Mouse (Mus musculus) neural tube, embryonic 10.5 days (tissue): Measurements from ENCODE around the gene Smad1.
A peak's percentile ranks its signal among the peaks of the same experiment; 100 is the strongest.
"Not testable (repeated sequence)": the region's sequence is repeated elsewhere in the genome, so short reads cannot be mapped to it uniquely, and the experiment has no call there.

Experiments used
- DNase-seq: peaks from one replicate; pipeline ENCODE4 v3.0.0-alpha.2; 2017; ENCODE audit warnings: low spot score; ENCODE audit errors: extremely low spot score

Smad1 gene

DNA sequence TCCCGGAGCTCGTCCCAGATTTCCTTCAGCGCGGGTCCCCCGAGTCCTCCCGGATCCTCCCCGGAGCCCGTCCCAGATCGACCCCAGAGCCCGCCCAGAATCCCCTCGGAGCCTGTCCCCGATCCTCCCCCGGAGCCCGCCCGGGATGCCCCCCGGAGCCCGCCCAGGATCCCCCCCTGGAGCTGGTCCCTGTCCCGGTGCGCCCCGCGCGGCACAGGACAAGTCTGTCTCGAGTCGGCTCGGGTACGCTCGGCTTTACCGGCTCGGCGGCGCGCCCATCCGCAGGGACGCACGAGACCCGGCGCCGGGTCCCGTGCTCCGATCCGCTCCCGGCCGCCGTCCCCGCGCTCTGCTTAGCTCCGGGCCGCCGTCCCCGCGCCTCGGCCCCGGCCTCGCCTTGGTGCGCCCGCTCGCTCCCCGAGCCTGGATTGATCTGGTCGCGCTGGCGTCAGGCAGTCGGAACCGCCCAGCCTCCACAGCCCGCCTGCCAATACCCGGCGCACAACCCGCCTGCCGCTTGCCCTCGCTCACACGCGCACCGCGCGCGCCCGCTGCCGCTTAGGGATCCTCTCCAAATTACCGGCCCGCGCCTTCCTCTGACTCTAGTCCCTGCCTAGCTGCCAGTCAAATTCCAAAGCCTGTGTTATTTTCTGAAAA lies at the start of gene Smad1:
Gene Smad1, minus strand, starts transcription at position 525 of the 657 bp plus-strand sequence.
- peak; percentile 96 for DNase-seq

GRCm38 (mm10) chr8:79447260-79447853 lies 48.0 kb upstream of the Smad1 start:
- no peak for DNase-seq

- DNase-seq = no peak
These were observed 44.3 kb upstream of the Smad1 start for GRCm38 (mm10) chr8:79443460-79444098.

DNA sequence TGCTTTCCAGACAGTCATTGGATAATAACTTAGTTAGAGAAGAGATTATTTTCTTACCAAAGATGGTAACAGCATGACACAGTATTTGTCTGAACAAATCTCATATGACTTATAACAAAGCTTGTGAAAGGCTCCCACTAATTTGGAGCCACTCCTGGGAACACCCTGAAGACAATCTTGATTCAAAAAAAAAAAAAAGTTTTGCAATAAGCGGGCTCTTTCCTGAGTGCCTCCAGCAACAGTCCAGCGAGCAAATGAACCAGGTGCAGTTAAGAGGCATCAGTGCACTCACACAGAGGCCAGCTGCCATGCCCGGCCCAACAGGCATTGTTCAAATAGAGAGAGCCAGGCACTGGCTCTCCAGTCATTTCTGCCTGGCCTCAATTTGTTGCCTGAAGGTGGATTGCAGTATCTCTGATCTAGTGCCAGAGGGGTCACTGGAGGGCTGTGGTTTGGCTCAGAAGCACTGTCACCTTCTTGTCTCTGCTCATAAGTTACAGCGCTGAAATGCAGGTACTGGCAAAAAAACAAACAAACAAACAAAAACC lies 34.7 kb upstream of the Smad1 start:
- DNase-seq = no peak

DNA sequence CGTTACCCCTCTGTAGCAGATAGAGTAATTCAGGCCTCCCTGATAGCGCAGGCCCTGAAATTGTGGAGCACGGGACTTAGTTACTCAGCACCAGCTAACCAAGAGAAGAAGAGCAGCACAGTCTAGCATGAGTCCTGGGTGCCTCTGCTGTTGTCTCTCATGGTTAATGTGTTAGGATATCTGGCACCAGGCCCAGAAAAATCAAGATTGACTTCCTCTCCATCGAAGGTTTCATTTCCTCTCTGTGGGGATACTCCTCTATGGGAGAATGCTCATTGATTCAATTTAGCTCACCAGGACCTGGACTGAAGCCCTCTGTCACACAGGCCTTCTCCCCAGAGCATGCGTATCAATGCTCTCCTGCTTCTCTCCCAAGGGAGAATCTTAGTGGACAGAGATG lies 15.6 kb upstream of the Smad1 start:
- DNase-seq = no peak

GRCm38 (mm10) chr8:79410501-79410900 lies 11.2 kb upstream of the Smad1 start:
- no peak for DNase-seq

DNA sequence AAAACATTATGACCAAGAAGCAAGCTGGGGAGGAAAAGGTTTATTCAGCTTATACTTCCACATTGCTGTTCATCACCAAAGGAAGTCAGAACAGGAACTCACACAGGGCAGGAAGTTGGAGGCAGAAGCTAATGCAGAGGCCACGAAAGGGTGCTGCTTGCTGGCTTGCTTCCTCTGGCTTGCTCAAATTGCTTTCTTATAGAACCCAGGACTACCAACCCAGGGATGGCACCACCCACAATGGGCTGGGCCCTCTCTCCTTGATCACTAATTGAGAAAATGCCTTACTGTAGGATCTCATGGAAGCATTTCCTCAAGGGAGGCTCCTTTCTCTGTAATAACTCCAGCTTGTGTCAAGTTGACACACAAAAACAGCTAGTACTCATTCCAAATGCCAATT lies 8.0 kb upstream of the Smad1 start:
- DNase-seq = not testable (repeated sequence)

- DNase-seq = no peak
These were observed 5.7 kb upstream of the Smad1 start for GRCm38 (mm10) chr8:79404895-79405557.

DNA sequence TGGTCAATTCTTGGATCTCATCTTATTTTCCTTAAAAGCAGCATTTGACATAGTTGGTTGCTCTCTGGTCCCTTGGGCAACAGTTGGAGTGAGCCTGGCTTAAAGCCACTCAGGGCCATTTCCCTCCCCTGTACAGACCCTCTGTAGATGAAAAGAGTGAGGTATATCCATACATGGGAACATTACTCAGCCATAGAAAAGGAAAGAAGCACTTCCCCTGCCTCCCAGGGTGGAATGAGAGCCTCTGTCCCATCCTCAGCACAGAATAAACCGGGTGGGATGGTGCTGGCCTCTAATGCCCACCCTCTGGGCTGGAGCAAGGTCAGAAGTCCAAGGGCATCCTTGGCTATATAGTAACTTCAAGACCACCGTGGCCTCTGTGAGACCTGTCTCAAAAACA lies 1.4 kb upstream of the Smad1 start:
- no peak for DNase-seq

DNA sequence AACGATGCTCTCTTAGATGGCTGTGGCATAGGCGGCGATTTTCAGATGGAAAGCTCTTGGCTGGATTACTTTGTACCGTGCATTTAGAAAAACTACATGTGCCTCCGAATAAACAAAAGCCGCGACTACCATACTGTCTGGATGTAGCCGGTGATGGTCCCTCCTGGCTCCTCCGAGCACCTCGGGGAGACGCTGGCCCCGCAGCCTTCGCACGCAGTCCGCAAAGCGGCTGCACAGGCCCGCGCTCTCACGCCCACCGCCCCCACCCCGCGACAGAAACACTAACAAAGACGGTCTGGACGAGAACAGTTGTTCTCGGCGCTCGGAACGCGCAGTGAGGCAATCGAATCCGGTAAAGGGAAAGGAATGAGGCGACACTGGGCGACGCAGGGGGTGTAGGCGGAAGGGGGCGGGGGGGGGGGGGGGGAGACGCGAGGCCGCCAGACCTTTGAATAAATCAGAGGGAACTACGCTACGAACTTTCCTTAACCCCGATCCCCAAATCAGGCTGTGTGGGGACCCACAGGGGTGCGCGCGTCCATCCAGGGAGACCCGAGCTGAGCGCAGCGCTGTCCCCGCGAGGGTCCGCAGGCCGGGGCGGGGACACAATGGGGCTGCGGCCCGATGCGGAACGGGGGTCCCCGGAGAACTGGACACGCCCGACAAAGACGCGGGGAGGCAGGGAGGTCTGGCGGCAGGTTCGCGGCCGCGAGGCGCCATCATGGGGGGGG lies 902 bp downstream of the Smad1 start:
- DNase-seq = peak; percentile 74

- DNase-seq = peak; percentile 40
These were observed 1.5 kb downstream of the Smad1 start for GRCm38 (mm10) chr8:79397705-79398250.

GRCm38 (mm10) chr8:79396911-79397310 lies 2.4 kb downstream of the Smad1 start:
- DNase-seq = no peak

DNA sequence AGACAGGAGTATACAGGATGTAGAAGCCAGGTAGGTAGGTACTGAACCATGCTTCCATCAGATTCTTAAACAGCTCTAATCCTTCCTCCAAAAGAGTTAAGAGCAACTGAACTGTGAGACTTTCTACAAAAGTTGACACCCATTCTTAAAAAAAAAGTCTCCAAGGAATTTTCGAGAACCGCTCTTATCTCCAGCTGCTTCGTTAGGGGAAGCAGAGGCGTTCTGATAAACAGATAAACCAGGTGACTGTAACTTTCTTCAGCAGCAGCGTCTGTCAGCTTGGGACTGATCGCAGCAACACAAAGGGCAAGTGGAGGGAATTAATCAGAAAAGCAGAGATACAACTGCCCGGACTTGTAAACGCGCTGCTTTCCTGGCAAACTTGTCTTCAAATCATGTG lies 5.3 kb downstream of the Smad1 start:
- DNase-seq = no peak

DNA sequence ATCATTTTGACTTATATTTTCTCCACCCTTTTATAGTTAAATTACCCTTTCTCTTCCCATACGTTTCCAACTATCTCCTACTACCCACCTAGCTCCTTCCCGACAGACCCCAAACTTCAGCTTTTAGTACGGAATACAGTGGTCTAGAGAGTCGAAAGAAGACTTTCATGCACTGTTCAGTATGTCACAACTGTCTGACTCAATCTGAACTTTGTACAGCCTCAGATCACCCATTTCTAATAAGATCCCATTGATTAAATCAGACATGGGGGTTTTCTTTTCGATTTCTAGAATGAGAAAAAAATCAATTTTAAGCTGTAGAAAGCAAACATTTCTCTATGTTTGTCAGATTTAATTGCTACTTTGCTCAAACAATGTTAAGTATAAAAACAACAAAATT lies 6.1 kb downstream of the Smad1 start:
- DNase-seq = no peak

DNA sequence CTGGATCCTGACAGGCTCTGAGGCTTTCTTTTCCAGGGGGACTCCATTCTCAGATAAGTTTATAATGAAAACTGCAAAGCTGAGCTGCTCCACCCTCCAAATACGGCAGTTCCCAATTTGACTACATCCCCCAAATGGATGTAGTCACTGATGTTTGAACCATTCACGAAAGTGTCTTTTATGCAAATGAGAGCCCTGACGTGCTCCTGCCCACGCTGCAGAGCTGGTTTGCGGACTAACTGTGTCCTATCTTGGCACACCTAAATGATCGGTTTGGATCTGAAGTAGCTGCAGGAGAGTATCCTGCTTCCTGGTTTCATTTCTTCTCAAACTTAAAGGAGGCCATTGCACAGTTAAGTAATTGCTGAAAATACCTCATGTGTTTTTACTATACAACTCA lies 6.7 kb downstream of the Smad1 start:
- DNase-seq = no peak

GRCm38 (mm10) chr8:79391454-79391853 lies 7.9 kb downstream of the Smad1 start:
- no peak for DNase-seq

DNA sequence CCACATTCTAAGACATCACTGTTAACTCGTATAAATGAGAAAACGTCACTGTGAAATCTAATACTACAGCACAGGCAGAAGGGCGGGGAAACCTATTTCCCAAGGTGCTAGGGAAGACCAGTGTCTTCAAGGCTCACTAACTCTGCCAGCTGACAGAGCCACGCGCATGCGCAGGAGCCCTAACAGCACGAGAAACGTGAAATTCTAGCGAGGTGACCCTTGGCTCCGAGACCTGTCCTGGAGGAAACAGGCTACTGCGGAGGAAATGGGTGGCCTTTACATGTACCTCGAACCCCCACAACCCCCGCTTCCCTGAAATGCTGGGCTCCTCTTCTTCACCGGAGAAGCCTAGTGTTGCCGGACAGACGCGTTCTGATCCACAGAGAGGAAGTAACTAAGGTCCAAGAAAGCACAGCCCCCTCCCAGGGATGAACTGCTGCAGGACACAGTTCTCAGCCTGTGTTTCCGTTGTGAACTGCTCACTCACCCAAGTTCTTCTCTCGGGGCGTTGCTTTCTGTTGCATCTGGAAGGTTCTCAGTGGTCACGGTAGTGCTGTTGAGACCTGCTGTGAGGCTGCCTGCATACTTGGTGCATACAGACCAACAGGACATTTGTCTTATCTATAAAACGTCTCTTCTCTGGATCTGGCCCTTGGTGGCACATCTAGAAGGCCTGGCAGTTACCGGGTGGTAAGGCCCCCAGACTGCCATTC lies 10.1 kb downstream of the Smad1 start:
- no peak for DNase-seq

DNA sequence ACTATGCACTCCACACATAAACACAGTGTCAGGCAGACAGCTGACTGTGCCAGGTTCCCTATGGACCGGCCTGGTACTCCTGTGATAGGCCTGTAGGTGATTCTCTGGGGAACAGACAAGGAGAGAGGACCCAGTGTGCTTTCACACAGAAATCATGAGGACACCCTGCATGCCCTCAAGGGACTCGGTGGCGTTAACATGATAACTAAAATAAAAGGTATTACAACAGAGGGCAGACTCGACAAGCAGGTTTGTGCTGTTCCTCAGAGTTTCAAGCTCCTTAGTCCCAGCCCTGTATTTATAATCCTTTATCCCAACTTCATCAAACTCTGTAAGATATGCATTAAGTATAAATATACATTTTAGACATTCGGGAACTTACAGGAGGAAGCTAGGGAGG lies 12.5 kb downstream of the Smad1 start:
- DNase-seq = no peak

DNA sequence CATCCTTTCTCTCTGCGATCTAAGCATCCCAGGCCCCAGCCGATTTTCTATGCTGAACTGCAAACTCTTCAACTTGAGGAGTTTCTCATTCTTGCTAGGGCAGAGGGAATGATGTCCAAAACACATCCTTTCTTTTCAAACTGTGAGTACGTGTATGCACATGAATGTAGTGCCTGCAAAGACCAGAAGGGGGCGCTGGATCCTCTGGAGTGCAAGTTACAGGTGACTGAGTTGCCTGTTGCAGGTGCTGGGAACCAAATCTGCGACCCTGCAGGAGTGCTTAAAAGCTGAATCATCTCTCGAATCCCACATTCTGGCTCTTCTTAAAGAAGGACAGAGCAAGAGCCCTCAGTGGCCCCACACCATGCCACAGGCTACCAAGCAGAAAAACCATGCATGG lies 13.0 kb downstream of the Smad1 start:
- no peak for DNase-seq
